In genomic region chr19:3281886-3282285, GRCm38 (mm10) we compare ENCODE assay signal across 8 mouse cellular contexts. TPM values are rescaled to one million over a fixed set of nuclear protein-coding genes. Genes with fewer than 3 reads are reported as not detected.
DNase-seq lines count a peak whose midpoint lies in the region; ATAC-seq and TF ChIP-seq lines count a peak whose summit lies in the region.

No protein-coding gene starts in this region.

- peaks cover 18% of the 10 kb centered on the region for H3K4me1 ChIP-seq in intestine, embryonic 14.5 days (replicated peaks; ENCODE audit: control insufficient read depth, insufficient read depth, low read length)
- peaks cover 16% of the 10 kb centered on the region for H3K4me1 ChIP-seq in neural tube, embryonic 12.5 days

- H3K4me2 ChIP-seq in intestine, embryonic 14.5 days (ENCODE audit: low read length), result peak overlapping the region; percentile 73
- peak overlapping the region; percentile 73 for H3K4me2 ChIP-seq in neural tube, embryonic 12.5 days (replicated peaks)

- DNase-seq in left cerebral cortex, adult 2 months (ENCODE audit: extremely low spot score in 1 of 2, low spot score in 2 of 2), result no peak
- DNase-seq in left cerebral cortex, postnatal 36 days (ENCODE audit: low spot score in 2 of 2), result no peak
- DNase-seq in c-Kit-positive CD71-positive TER-119-positive erythroid progenitor cells, embryonic 14.5 days (ENCODE audit: low spot score), result peak; percentile 11
- no peak for DNase-seq in intestine, embryonic 14.5 days (ENCODE audit: low spot score)
- DNase-seq in right cerebral cortex, postnatal 36 days (ENCODE audit: low spot score in 2 of 2), result no peak
- no peak for DNase-seq in cerebellum, postnatal 25 days
- DNase-seq in left cerebral cortex, adult 18-20 months (ENCODE audit: low spot score in 2 of 2), result no peak

- H3K9ac ChIP-seq in intestine, embryonic 14.5 days (ENCODE audit: low read length), result peak overlapping the region; percentile 75
- peak overlapping the region; percentile 80 for H3K9ac ChIP-seq in neural tube, embryonic 12.5 days

- intact Hi-C loops in left cerebral cortex, adult 2 months (cut with DNase I), result no loop called here
- intact Hi-C loops in left cerebral cortex, postnatal 36 days (cut with DNase I), result no loop called here

- 67% methylated on average over 4 of the region's 4 CpGs for WGBS in intestine, embryonic 14.5 days
- WGBS in neural tube, embryonic 12.5 days, result 82% methylated on average over 4 of the region's 4 CpGs

- no peak overlapping the region for H3K27ac ChIP-seq in left cerebral cortex, adult 2 months
- no peak overlapping the region for H3K27ac ChIP-seq in intestine, embryonic 14.5 days (ENCODE audit: low read depth)
- H3K27ac ChIP-seq in neural tube, embryonic 12.5 days, result no peak overlapping the region

- H3K36me3 ChIP-seq in intestine, embryonic 14.5 days (ENCODE audit: control insufficient read depth, insufficient read depth, low read length), result peaks cover 57% of the 10 kb centered on the region
- peaks cover 44% of the 10 kb centered on the region for H3K36me3 ChIP-seq in neural tube, embryonic 12.5 days

- TF ChIP-seq CTCF in left cerebral cortex, adult 2 months (IDR thresholded peaks at IDR 0.05), result no peak

- H3K4me3 ChIP-seq in left cerebral cortex, adult 2 months, result peak overlapping the region; percentile 70
- peak overlapping the region; percentile 97 for H3K4me3 ChIP-seq in intestine, embryonic 14.5 days (ENCODE audit: low read depth, low read length)
- H3K4me3 ChIP-seq in neural tube, embryonic 12.5 days, result peak overlapping the region; percentile 73

- H3K9me3 ChIP-seq in intestine, embryonic 14.5 days (ENCODE audit: control insufficient read depth, low read length), result no peaks in the 10 kb centered on the region
- no peaks in the 10 kb centered on the region for H3K9me3 ChIP-seq in neural tube, embryonic 12.5 days

- no peak for ATAC-seq in intestine, embryonic 14.5 days (replicated peaks; ENCODE audit: low FRiP score, low TSS enrichment, low read depth)
- no peak for ATAC-seq in neural tube, embryonic 12.5 days (ENCODE audit: low FRiP score, low read depth)

- no peaks in the 10 kb centered on the region for H3K27me3 ChIP-seq in intestine, embryonic 14.5 days (replicated peaks; ENCODE audit: control insufficient read depth, insufficient read depth, low read length)
- H3K27me3 ChIP-seq in neural tube, embryonic 12.5 days (replicated peaks), result no peaks in the 10 kb centered on the region

RNA-seq across cellular contexts. Expression of gene Mrpl21, which starts 0.8 kb away (rescaled TPM):
- total RNA-seq in left cerebral cortex, adult 2 months (2021), result 10 to 100 TPM; 51.3 to 52.0 TPM
- total RNA-seq in left cerebral cortex, postnatal 36 days (2021), result 10 to 100 TPM; 49.8 to 55.3 TPM
- 143 and 147 TPM in 2 replicates for polyA plus RNA-seq in intestine, embryonic 14.5 days (2014; fragmentation: Nextera tagmentation; extraction: Ambion mirVana)
- 104 and 113 TPM in 2 replicates for polyA plus RNA-seq in neural tube, embryonic 12.5 days (2016; fragmentation: Nextera tagmentation; extraction: Ambion mirVana)
- 10 to 100 TPM; 52.1 to 55.8 TPM for total RNA-seq in left cerebral cortex, adult 18-20 months (2021)

RNA-seq across cellular contexts. Expression of gene Ighmbp2, which starts 0.9 kb away (rescaled TPM):
- total RNA-seq in left cerebral cortex, adult 2 months (2021), result 10 to 100 TPM in 1 of 2 experiments, 1 to 10 TPM in 1; 9.4 to 11.0 TPM
- 10 to 100 TPM; 10.7 TPM for total RNA-seq in left cerebral cortex, postnatal 36 days (2021)
- polyA plus RNA-seq in intestine, embryonic 14.5 days (2014; fragmentation: Nextera tagmentation; extraction: Ambion mirVana), result 9.3 and 10.5 TPM in 2 replicates
- polyA plus RNA-seq in neural tube, embryonic 12.5 days (2016; fragmentation: Nextera tagmentation; extraction: Ambion mirVana), result 11.5 and 11.8 TPM in 2 replicates
- 1 to 10 TPM; 9.4 to 9.5 TPM for total RNA-seq in left cerebral cortex, adult 18-20 months (2021)

RNA-seq across cellular contexts. Expression of gene Cpt1a, which starts 40.2 kb away (rescaled TPM):
- 10 to 100 TPM; 20.6 to 27.8 TPM for total RNA-seq in left cerebral cortex, adult 2 months (2021)
- 10 to 100 TPM; 25.5 to 31.1 TPM for total RNA-seq in left cerebral cortex, postnatal 36 days (2021)
- 22.8 and 24.3 TPM in 2 replicates for polyA plus RNA-seq in intestine, embryonic 14.5 days (2014; fragmentation: Nextera tagmentation; extraction: Ambion mirVana)
- polyA plus RNA-seq in neural tube, embryonic 12.5 days (2016; fragmentation: Nextera tagmentation; extraction: Ambion mirVana), result 10.0 and 10.6 TPM in 2 replicates
- 10 to 100 TPM; 21.2 to 22.0 TPM for total RNA-seq in left cerebral cortex, adult 18-20 months (2021)
